21 mouse cellular contexts compared by ENCODE assay signal in the genomic region with DNA sequence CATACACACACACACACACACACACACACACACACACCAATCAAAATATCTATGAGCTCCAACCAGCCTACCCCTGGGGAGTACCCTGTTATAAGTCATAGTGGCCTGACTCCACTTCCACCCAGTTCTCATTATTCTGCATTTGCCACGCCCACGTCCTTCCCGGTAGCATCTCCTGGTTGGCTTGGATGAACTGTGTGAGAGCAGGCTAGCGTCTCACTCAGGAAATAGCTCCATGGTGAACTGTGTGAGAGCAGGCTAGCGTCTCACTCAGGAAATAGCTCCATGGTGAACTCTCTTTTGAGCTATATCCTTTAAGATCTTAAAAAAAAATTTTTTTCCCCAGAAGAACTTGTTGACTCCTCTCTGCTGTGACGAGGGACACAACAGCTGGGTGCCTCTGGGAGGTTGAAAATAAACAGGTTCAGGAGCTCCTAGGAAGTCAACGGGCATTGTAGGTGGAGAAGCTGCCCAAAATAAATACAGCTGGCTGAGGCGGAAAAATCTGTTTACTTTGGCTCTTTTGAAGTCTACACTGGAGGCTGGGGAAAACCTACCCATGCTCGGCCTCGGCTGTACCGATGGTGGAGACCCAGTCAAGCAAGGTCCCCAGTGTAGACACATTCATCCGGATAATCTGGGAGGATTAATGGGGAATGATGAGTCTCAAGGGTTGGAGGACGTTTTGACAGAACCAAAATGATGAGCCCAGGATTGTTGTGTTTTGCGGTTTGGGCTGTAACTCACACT. TPM values are rescaled to one million over a fixed set of nuclear protein-coding genes. Genes with fewer than 3 reads are reported as not detected.
DNase-seq lines count a peak whose midpoint lies in the region; ATAC-seq and TF ChIP-seq lines count a peak whose summit lies in the region.
"Had no signal": no experiment of that assay in that cellular context is flagged by ENCODE, and none has a peak within 500 bp of the region (broad histone marks: within the 10 kb centered on the region; RNA-seq: fewer than 3 reads in every experiment).

No protein-coding gene starts in this region.

- peaks cover 7% of the 10 kb centered on the region; the same call in 1 of the 2 replicates for H3K4me1 ChIP-seq in kidney, postnatal 0 days (replicated peaks; ENCODE audit: insufficient read depth, low read length)
- H3K4me1 ChIP-seq in kidney, embryonic 14.5 days (ENCODE audit: control insufficient read depth, insufficient read depth, low read length), result peaks cover 9% of the 10 kb centered on the region; the same call in 1 of the 2 replicates
- H3K4me1 ChIP-seq in heart, embryonic 15.5 days (replicated peaks), result peaks cover 17% of the 10 kb centered on the region

- H3K27ac ChIP-seq in kidney, postnatal 0 days, result 0 out of 2 replicates have a peak overlapping the region, but pooled peaks have one; percentile 42
- no peak overlapping the region for H3K27ac ChIP-seq in kidney, embryonic 14.5 days (ENCODE audit: low read depth, low read length)
- H3K27ac ChIP-seq in heart, embryonic 15.5 days, result 0 out of 2 replicates have a peak overlapping the region, but pooled peaks have one; percentile 4
- H3K27ac ChIP-seq: lung, embryonic 15.5 days; midbrain, embryonic 13.5 days had no signal

- no peaks in the 10 kb centered on the region for H3K27me3 ChIP-seq in kidney, postnatal 0 days (ENCODE audit: insufficient read depth, low read length)
- no peaks in the 10 kb centered on the region for H3K27me3 ChIP-seq in kidney, embryonic 14.5 days (ENCODE audit: control insufficient read depth, insufficient read depth, low read length)
- H3K27me3 ChIP-seq in Patski, result no peaks in the 10 kb centered on the region
- H3K27me3 ChIP-seq in heart, embryonic 15.5 days, result no peaks in the 10 kb centered on the region
- H3K27me3 ChIP-seq: lung, embryonic 15.5 days; midbrain, embryonic 13.5 days had no signal

- peak; percentile 44 to 53 for DNase-seq in heart, adult 18-20 months
- no peak for DNase-seq in heart, postnatal 4 days
- DNase-seq in kidney, postnatal 0 days (ENCODE audit: low spot score), result peak; percentile 64
- DNase-seq in Patski (ENCODE audit: low read depth, low spot score), result peak; percentile 89
- no peak for DNase-seq in gastrocnemius, postnatal 10 days
- DNase-seq in adrenal gland, adult 8-10 months, result no peak
- DNase-seq: adrenal gland, postnatal 25 days; cerebellum, adult 8-10 months; layer of hippocampus, adult 9-11 months; right cerebral cortex, postnatal 25 days; thymus, postnatal 36 days had no signal

- H3K4me2 ChIP-seq in kidney, postnatal 0 days (ENCODE audit: low read length), result no peak overlapping the region
- H3K4me2 ChIP-seq in kidney, embryonic 14.5 days (replicated peaks; ENCODE audit: low read depth, low read length), result no peak overlapping the region
- H3K4me2 ChIP-seq in heart, embryonic 15.5 days, result no peak overlapping the region
- H3K4me2 ChIP-seq: lung, embryonic 15.5 days; midbrain, embryonic 13.5 days had no signal

- no peak overlapping the region for H3K4me3 ChIP-seq in kidney, postnatal 0 days (replicated peaks; ENCODE audit: low read depth, low read length)
- H3K4me3 ChIP-seq in kidney, embryonic 14.5 days (ENCODE audit: low read length), result no peak overlapping the region
- H3K4me3 ChIP-seq in heart, embryonic 15.5 days, result no peak overlapping the region
- H3K4me3 ChIP-seq: erythroblast, embryonic 14.5 days; lung, embryonic 15.5 days; midbrain, embryonic 13.5 days had no signal

- no peaks in the 10 kb centered on the region for H3K9me3 ChIP-seq in kidney, postnatal 0 days (replicated peaks; ENCODE audit: low read length)
- H3K9me3 ChIP-seq in kidney, embryonic 14.5 days (ENCODE audit: control insufficient read depth, low read length), result no peaks in the 10 kb centered on the region
- no peaks in the 10 kb centered on the region for H3K9me3 ChIP-seq in heart, embryonic 15.5 days (replicated peaks)
- H3K9me3 ChIP-seq: lung, embryonic 15.5 days; midbrain, embryonic 13.5 days had no signal

- no peak for TF ChIP-seq CTCF in kidney, postnatal 0 days (IDR thresholded peaks at IDR 0.05; ENCODE audit: low read depth)
- no peak for TF ChIP-seq CTCF in Patski (IDR thresholded peaks at IDR 0.05)

- 35% methylated on average over 14 of the region's 14 CpGs for WGBS in kidney, postnatal 0 days
- 43% methylated on average over 14 of the region's 14 CpGs for WGBS in kidney, embryonic 14.5 days
- 44% methylated on average over 14 of the region's 14 CpGs for WGBS in heart, embryonic 15.5 days

- H3K9ac ChIP-seq in kidney, postnatal 0 days (ENCODE audit: low read depth, low read length), result no peak overlapping the region
- no peak overlapping the region for H3K9ac ChIP-seq in kidney, embryonic 14.5 days (ENCODE audit: low read depth, low read length)
- no peak overlapping the region for H3K9ac ChIP-seq in heart, embryonic 15.5 days
- H3K9ac ChIP-seq: lung, embryonic 15.5 days; midbrain, embryonic 13.5 days had no signal

- H3K36me3 ChIP-seq in kidney, postnatal 0 days (ENCODE audit: insufficient read depth, low read length), result no peaks in the 10 kb centered on the region
- no peaks in the 10 kb centered on the region for H3K36me3 ChIP-seq in kidney, embryonic 14.5 days (ENCODE audit: control insufficient read depth, insufficient read depth, low read length)
- no peaks in the 10 kb centered on the region for H3K36me3 ChIP-seq in heart, embryonic 15.5 days
- H3K36me3 ChIP-seq: lung, embryonic 15.5 days; midbrain, embryonic 13.5 days had no signal

- no peak for ATAC-seq in kidney, postnatal 0 days (replicated peaks; ENCODE audit: low FRiP score, low read depth)
- no peak for ATAC-seq in kidney, embryonic 14.5 days (ENCODE audit: low FRiP score, low TSS enrichment)
- ATAC-seq in Patski, result peak; percentile 73
- no peak for ATAC-seq in heart, embryonic 15.5 days (replicated peaks; ENCODE audit: insufficient number of reproducible peaks, insufficient read depth, low FRiP score, low read depth)
- ATAC-seq: forebrain, embryonic 14.5 days; inflammation-experienced regulatory T-cells, adult 6 months; midbrain, embryonic 13.5 days had no signal

- POLR2A ChIA-PET in Patski (lab: Charles Lee), result interaction anchor here (0.6 to 2.4 kb wide), 7 partner anchors 15 to 350 kb away, joined by 3 to 15 read pairs (median 4); a partner anchor contains a TSS

- in situ Hi-C loops in Patski (cut with MboI; ENCODE audit: low pct_unique_long_range_greater_than_20kb), result no loop called here

- CTCF ChIA-PET in Patski (lab: Charles Lee), result interaction anchor here (0.9 to 2.2 kb wide), 7 partner anchors 10 to 42 kb away, joined by 3 to 9 read pairs (median 4); no protein-coding TSS in a partner anchor

RNA-seq across cellular contexts. Expression of a gene that starts 37.7 kb away (rescaled TPM):
- total RNA-seq in heart, adult 18-20 months (2021), result 10 to 100 TPM; 11.8 to 13.1 TPM
- total RNA-seq in heart, postnatal 4 days (2021), result 10 to 100 TPM; 37.6 to 38.4 TPM
- 65.7 and 71.7 TPM in 2 replicates for polyA plus RNA-seq in kidney, postnatal 0 days (2015; fragmentation: Nextera tagmentation; extraction: Ambion mirVana)
- polyA plus RNA-seq in kidney, embryonic 14.5 days (2014; fragmentation: Nextera tagmentation; extraction: Ambion mirVana), result 27.7 and 40.7 TPM in 2 replicates
- polyA plus RNA-seq in Patski (2021), result 384 TPM
- 19.2 and 22.4 TPM in 2 replicates for polyA plus RNA-seq in heart, embryonic 15.5 days (2015; fragmentation: Nextera tagmentation; extraction: Ambion mirVana)
- total RNA-seq in gastrocnemius, postnatal 10 days (2021), result 10 to 100 TPM; 29.2 to 34.9 TPM
- 10 to 100 TPM; 13.4 to 17.0 (median 13.8) TPM for total RNA-seq in adrenal gland, adult 8-10 months (2022)
- total RNA-seq: common myeloid progenitor, adult 5-6 weeks; megakaryocyte progenitor cell, adult 5-6 weeks; MEL had no signal
- polyA plus RNA-seq: erythroblast, embryonic 14.5 days had no signal

RNA-seq across cellular contexts. Expression of a gene that starts 40.9 kb away (rescaled TPM):
- total RNA-seq in heart, adult 18-20 months (2021), result 10 to 100 TPM; 65.6 to 73.7 TPM
- total RNA-seq in heart, postnatal 4 days (2021), result 10 to 100 TPM; 59.3 to 59.6 TPM
- 75.2 and 77.9 TPM in 2 replicates for polyA plus RNA-seq in kidney, postnatal 0 days (2015; fragmentation: Nextera tagmentation; extraction: Ambion mirVana)
- 87.7 and 103 TPM in 2 replicates for polyA plus RNA-seq in kidney, embryonic 14.5 days (2014; fragmentation: Nextera tagmentation; extraction: Ambion mirVana)
- 75.9 TPM for polyA plus RNA-seq in Patski (2021)
- 52.7 and 53.8 TPM in 2 replicates for polyA plus RNA-seq in heart, embryonic 15.5 days (2015; fragmentation: Nextera tagmentation; extraction: Ambion mirVana)
- 10 to 100 TPM; 48.1 to 53.0 TPM for total RNA-seq in gastrocnemius, postnatal 10 days (2021)
- 10 to 100 TPM; 45.4 to 56.1 (median 51.8) TPM for total RNA-seq in adrenal gland, adult 8-10 months (2022)

Comparison
In these comparisons a context has a peak if more than half of its experiments do, and no peak if none do; other contexts are left out.
1. DNase-seq: peak in heart, adult 18-20 months (2 of 2), kidney, postnatal 0 days (single experiment) and Patski (single experiment); none in heart, postnatal 4 days (single experiment), gastrocnemius, postnatal 10 days (single experiment) and adrenal gland, adult 8-10 months (single experiment).